Mouse (Mus musculus) activated CD4-positive, CD25-positive, alpha-beta regulatory T cell, adult 9 weeks (primary cell): Measurements from ENCODE around the gene Gm28038. TPM values are rescaled to one million over a fixed set of nuclear protein-coding genes. Genes with fewer than 3 reads are reported as not detected.

ENCODE experiments used
- polyA plus RNA-seq: library from polyadenylated mRNA; unstranded; fragments of 100-300 nt; shearing (Covaris generic); gene quantifications from one replicate; pipeline ENCODE4 v1.2.1, GENCODE M21; 2017

Gene Gm28038
- not detected for polyA plus RNA-seq

GRCm38 (mm10) chr2:30280743-30281142, at the start of gene Gm28038:
Gene Gm28038 (plus strand): TSS chr2:30281043.

GRCm38 (mm10) chr2:30237199-30237880, 43.5 kb upstream of the Gm28038 start, which contains the start of gene Lrrc8a:
Gene Lrrc8a (plus strand): TSS chr2:30237715.

GRCm38 (mm10) chr2:30240267-30240666, 40.6 kb upstream of the Gm28038 start, which contains the start of gene Gm28035:
Gene Gm28035 (plus strand): TSS chr2:30240567.

GRCm38 (mm10) chr2:30265767-30266253, 15.0 kb upstream of the Gm28038 start, which contains the start of gene Phyhd1:
Gene Phyhd1 (plus strand): TSS chr2:30266203.

GRCm38 (mm10) chr2:30286192-30287026, 5.6 kb downstream of the Gm28038 start, which contains the start of the genes Dolk and Nup188:
Gene Dolk (minus strand): TSS chr2:30286334.
Gene Nup188 (plus strand): TSS chr2:30286397.

Other genes with a start within 250 kb of the Gm28038 start
- 1.3 TPM for gene Wdr34, start 232.2 kb upstream of the Gm28038 start, polyA plus RNA-seq
- gene Set, start 223.7 kb upstream of the Gm28038 start, polyA plus RNA-seq = 144 TPM
- gene Pkn3, start 203.4 kb upstream of the Gm28038 start, polyA plus RNA-seq = 1.2 TPM
- 30.3 TPM for gene Zdhhc12, start 187.4 kb upstream of the Gm28038 start, polyA plus RNA-seq
- gene Zer1, start 156.5 kb upstream of the Gm28038 start, polyA plus RNA-seq = 34.3 TPM
- 7.7 TPM for gene Tbc1d13, start 147.3 kb upstream of the Gm28038 start, polyA plus RNA-seq
- gene Endog, start 109.5 kb upstream of the Gm28038 start, polyA plus RNA-seq = 2.3 TPM
- 42.8 TPM for gene Spout1, start 102.6 kb upstream of the Gm28038 start, polyA plus RNA-seq
- 12.3 TPM for gene Kyat1, start 75.2 kb upstream of the Gm28038 start, polyA plus RNA-seq
- gene Lrrc8a, start 43.3 kb upstream of the Gm28038 start, polyA plus RNA-seq = 7.8 TPM
- gene Gm28035, start 40.5 kb upstream of the Gm28038 start, polyA plus RNA-seq = 3.9 TPM
- 7.2 TPM for gene Phyhd1, start 14.8 kb upstream of the Gm28038 start, polyA plus RNA-seq
- 17.4 TPM for gene Dolk, start 5.3 kb downstream of the Gm28038 start, polyA plus RNA-seq
- 27.8 TPM for gene Nup188, start 5.4 kb downstream of the Gm28038 start, polyA plus RNA-seq
- 148 TPM for gene Sh3glb2, start 78.3 kb downstream of the Gm28038 start, polyA plus RNA-seq
- gene Miga2, start 83.2 kb downstream of the Gm28038 start, polyA plus RNA-seq = 15.6 TPM
- gene Dolpp1, start 111.2 kb downstream of the Gm28038 start, polyA plus RNA-seq = 38.7 TPM
- gene Crat, start 134.8 kb downstream of the Gm28038 start, polyA plus RNA-seq = 6.7 TPM
- gene Ptpa, start 135.0 kb downstream of the Gm28038 start, polyA plus RNA-seq = 126 TPM
- 0.13 TPM for gene Ier5l, start 193.2 kb downstream of the Gm28038 start, polyA plus RNA-seq